Mouse (Mus musculus) spleen, postnatal 36 days (tissue): ENCODE results near the gene Asic2.

ENCODE experiments used
- DNase-seq, 2 experiments: peaks; one replicate each; pipeline ENCODE4 v3.0.0; 2022; ENCODE audit warnings: low spot score in 2 of 2, mixed read lengths in 1 of 2

The Asic2 gene

DNA sequence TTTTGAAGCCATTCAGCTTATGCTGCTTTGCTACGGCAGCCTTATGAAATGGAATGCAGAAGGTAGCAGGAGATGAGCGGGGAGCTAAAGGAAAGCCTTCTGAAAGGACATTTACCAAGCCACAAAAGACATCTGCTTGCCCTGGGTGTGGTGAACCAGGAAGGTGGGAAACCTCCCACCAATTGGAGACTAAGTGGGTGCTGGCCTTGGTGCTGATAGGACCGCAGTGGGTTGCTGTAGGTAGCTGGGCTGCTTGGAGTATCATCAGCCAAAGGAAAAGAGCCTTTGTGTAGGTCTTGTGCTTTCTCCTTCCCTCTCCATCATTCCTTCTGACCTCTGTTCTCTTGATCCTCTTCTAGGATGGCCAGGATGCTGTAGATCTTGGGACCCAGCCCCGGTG lies 774.4 kb downstream of the Asic2 start:
- no peak for DNase-seq

DNA sequence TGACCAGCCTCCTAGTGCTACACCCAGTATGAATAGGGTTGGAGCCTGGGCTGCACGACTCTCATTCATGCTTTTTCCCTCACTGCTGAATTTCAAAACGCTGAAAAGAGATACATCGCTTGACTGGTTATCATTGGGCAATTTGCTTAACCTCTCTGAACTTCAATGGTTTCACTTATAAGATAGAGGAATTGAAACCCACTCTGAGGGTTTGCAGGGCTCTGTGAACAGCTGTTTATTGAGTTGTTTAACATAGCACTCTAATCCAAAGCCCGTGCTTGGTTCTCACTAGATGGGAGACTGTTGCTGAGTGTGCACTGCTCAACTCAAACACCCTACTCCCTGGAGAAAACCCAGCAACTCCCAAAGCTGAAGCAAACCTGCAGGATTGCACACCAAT lies 776.1 kb downstream of the Asic2 start:
- DNase-seq: no peak

DNA sequence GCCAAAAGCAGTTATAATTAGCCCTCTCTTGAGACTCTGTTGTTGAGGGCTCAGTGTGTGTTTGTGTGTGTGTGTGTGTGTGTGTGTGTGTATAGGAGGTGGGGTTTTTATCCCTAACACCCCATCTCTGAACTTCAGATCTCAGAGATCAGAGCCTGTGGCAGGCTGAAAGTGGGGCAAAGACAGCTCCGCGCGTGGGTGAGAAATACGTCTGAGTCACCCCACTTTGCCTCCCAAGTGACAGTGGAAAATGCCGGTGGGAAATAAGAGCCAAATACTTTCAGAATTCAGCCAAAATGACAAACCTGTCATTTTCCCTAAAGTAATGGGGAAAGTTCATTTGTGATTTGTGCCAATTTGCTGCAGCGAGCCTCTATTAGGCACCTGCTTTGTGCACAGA lies 779.2 kb downstream of the Asic2 start:
- no peak for DNase-seq

DNA sequence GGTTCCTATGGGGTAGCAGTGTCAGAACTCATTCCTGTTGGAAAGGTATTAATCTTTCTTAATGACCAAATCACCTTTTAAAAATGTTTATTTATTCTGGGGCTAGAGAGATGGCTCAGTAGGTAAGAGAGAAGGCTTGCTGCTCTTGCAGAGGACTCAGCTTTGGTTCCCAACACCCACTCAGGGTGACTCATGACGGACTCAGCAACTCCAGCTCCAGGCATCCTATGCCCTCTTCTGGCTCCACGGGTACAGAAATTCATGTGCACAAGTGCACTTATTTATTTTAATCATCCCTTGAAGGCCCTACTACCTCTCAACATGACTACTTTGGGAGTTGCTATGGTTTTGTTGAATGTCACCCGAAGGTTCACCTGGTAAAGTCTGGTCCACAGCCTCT lies 780.4 kb downstream of the Asic2 start:
- DNase-seq: no peak

- DNase-seq: no peak
Measured at GRCm38 (mm10) chr11:81184721-81185120, 783.5 kb downstream of the Asic2 start.

- DNase-seq: no peak
Measured at GRCm38 (mm10) chr11:81164890-81165289, 803.4 kb downstream of the Asic2 start.

GRCm38 (mm10) chr11:81163056-81163455 lies 805.2 kb downstream of the Asic2 start:
- no peak for DNase-seq

- no peak for DNase-seq
Measured at GRCm38 (mm10) chr11:81153841-81154240, 814.4 kb downstream of the Asic2 start.

DNA sequence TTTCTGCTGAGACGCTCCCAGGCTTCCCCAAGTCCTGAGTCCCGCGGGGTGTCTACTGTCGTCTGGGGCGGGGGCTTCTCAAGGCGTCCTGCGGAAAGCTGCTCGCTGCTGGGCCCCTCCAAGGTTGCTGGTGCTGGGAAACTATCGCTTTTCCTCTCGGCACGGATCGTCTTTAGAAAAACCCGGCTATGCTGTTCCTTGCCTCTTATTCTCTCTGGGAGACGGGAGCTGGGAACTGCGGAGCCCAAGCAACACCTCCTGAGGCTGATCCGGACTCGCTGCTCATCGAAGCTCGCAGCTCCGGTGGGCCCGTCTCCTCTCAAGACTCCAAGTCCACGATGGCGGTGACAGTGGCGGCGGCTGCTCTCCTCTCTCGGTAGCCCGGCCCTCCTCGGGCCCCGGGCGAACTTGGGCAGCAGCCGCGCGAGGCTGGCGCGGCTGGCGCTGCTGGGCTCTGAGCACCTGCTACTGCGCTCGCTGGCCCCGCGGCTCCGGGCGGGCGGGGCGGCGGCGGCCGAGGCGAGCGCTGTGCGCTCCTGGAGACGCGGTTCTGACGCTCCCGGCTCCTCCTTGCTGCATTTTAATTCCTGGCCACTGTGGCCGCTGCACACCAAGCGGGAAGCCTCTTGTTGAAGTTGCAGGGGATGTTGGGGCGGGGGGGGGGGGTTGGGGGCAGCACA lies 815.0 kb downstream of the Asic2 start:
- no peak for DNase-seq

DNA sequence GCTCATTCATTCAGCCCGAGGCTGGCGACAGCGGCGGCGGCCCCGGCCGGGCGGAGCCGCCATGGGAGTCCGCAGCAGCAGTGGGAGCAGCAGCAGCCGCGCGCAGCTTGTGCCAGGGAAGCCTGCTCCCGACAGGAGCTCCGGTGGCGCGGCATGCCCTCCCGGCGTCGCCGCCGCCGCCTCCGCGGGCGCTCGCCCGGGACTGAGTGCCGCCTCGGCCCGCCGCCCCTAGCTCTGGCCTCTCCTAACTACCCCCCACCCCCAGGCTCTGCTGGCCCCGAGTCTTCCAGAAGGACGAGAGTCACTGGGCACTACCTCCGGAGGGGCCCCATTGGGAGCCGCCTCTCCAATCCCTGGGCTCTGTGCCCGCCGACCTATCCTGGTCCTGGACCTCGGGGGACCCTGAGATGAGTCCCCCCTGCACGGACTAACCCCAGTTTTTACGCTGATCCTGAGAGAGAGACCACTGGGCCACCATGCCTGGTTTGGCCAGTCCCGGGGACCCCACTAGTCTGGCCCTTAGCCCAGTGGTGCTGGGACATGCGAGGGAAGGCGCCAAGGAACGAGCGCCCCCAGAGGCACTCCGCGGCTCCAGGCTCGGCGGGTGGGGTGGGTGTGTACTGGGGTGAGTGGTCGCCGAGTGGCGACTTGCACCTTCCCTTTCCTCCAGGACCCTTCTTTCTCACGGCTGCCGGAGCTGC lies 815.6 kb downstream of the Asic2 start:
- no peak for DNase-seq

GRCm38 (mm10) chr11:81152021-81152385 lies 816.3 kb downstream of the Asic2 start:
- no peak for DNase-seq

DNA sequence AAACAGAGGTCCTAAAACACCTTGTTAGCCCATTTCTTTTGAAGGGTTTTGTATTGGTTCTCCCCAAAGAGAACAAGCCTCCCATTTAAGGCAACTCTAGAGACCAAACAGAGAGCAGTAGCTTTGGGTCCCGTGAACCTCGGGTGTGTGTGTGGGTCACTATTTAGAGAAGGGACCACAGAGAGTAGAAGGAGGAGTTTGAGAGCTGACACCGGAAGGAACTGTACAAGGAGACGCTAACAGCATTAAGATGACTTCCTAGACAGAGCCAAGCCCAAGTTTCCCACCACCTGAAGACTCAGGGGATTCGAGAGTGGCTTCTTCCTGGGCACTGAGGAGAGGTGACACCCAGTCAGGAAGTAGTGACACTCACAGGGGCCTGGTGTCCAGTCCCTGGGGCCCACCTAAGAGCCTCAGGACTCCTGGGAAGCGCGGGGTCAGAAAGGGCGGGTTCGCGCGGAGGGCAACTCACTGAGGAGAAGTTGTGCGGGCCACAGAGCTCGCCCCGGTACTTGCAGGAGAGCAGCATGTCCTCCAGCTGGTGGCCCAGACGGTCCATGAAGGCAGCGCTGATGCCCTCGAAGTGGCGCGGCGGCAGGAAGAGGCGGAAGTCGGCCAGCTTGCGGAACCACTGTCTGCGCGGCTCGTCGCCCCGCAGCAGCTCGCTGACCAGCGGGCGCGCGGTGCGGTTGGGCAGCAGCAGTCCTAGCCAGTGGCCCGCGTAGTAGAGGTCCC lies 816.8 kb downstream of the Asic2 start:
- no peak for DNase-seq

GRCm38 (mm10) chr11:81150621-81151020 lies 817.6 kb downstream of the Asic2 start:
- no peak for DNase-seq

GRCm38 (mm10) chr11:81148423-81148822 lies 819.8 kb downstream of the Asic2 start:
- DNase-seq: no peak

GRCm38 (mm10) chr11:81146574-81147157 lies 821.6 kb downstream of the Asic2 start:
- no peak for DNase-seq

DNA sequence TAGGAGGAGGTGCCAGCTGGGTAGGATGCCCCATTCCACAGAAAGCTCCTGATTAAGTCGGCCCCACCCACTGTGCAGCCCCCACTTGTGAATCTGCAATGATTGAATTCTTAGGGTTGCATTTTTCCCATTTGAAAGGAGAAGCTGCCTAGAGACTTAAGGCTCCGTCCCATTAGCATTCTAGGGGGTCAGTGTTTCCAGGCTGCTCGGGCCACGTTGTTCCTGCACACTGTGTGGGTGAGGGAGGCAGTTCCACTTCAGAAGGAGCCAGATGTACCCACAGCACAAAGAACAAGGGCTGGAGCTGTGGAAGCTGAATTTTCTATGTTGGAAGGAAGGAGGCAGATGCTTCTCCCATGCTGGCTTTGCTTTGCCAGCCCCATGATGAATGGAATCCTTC lies 833.1 kb downstream of the Asic2 start:
- DNase-seq: no peak

GRCm38 (mm10) chr11:81133950-81134349 lies 834.3 kb downstream of the Asic2 start:
- no peak for DNase-seq

GRCm38 (mm10) chr11:81132669-81133068 lies 835.6 kb downstream of the Asic2 start:
- no peak for DNase-seq

DNA sequence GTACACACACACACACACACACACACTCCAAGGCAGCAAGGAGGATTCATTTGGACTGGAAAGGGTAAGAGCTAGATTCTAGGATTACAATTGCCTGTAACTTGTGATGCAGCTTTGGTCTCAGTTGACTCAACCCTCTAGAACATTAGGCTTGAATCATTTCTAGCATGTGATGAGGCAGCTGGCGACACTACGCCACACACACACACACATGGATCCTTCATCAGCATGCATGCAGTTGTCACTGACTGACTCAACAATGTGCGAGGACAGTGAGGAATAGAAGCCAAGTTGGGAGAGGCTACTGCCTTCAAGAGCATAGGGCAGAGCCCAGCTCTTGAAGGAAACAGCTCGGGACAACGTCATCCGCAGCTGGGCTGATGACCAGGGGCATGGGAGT lies 843.9 kb downstream of the Asic2 start:
- DNase-seq: no peak

DNA sequence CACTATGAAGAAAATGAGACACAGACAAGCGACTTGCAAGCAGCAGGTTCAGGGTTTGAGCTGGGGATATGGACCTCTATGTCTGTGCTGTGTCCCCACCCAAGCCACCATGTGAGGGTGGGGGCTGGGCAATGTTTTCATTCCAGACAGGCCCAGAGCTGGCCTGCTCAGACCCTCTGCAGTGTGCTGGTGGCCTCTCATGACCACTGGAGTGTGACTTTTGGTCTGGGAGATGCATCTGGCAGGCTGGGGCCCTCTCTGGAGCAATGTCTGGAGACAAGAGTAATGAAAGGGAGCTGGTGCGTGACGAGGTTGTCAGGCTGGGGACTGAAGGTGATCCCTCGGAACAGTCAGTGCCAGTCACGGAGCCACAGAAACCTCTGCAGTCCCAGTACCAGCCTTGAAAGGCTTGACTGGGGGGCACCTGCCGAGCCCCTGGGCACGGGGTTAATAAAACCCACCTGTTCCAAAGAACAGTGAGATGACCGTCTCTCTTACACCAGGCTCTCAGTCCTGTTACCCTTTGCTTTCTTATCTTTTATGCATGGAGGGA lies 848.2 kb downstream of the Asic2 start:
- DNase-seq: no peak

GRCm38 (mm10) chr11:81118055-81118454 lies 850.2 kb downstream of the Asic2 start:
- no peak for DNase-seq

DNA sequence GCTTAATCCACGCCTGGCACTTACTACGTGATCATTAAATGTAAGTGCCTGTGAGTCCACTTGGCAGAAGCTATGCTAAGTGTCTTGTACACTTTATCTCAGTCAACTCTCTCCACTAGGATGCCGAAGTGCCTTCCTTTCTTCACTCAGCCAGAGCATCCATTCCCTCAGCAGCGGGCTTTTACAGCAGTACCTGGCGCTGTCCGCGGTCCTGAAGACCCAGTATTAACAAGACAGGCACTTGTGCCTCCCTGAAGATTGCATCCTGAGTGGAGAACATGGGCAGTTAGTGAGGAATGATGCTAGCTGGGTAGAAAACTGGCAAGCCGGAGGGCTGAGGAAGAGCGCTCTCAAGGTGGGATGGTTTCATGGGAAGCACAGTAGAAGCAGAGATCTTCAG lies 852.6 kb downstream of the Asic2 start:
- DNase-seq: no peak
